Mouse (Mus musculus) right cerebral cortex, postnatal 14 days (tissue): ENCODE results near the gene Slc35e4.
"Not testable (repeated sequence)": the region's sequence is repeated elsewhere in the genome, so short reads cannot be mapped to it uniquely, and the experiment has no call there.

Experiments used
- DNase-seq: peaks from one replicate; pipeline ENCODE4 v3.0.0; 2022

The Slc35e4 gene

DNA sequence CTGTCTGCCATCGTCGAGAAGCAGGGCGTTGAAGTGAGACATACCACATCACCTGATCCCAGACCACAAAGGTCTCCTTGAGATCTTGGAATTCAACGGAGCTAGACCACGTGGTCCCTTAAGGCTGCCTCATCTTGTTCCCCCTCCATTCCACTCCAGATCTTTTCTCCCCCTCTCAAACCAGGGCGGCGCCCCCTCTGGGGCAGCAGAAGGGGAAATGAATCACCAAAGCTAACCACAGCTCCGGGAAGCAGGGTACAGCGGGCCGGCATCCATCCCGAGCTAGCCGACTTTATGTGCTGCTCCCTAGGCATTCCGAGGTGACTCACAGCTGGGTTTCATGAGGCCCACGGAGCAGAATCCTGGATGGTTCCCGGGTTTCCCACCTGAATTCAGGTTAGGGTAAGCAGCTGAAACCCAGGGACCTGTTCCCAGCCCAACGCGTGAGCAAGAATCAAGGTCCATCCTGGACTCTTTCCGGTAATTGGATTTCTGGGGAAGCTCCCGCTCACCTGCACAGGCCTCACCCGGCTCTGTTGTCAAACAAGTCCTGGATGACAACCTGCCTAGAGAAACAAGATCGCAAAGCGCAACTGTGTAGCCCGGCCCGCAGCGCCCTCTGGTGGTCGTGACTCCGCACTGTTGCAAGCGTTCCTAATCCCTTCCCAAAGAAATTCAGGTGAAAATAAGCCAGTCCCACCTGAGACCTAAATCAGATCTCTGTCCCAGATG, at the start of gene Slc35e4:
Gene Slc35e4, minus strand, starts transcription at position 556 of the 732 bp plus-strand sequence.
- DNase-seq = peak; percentile 88

DNA sequence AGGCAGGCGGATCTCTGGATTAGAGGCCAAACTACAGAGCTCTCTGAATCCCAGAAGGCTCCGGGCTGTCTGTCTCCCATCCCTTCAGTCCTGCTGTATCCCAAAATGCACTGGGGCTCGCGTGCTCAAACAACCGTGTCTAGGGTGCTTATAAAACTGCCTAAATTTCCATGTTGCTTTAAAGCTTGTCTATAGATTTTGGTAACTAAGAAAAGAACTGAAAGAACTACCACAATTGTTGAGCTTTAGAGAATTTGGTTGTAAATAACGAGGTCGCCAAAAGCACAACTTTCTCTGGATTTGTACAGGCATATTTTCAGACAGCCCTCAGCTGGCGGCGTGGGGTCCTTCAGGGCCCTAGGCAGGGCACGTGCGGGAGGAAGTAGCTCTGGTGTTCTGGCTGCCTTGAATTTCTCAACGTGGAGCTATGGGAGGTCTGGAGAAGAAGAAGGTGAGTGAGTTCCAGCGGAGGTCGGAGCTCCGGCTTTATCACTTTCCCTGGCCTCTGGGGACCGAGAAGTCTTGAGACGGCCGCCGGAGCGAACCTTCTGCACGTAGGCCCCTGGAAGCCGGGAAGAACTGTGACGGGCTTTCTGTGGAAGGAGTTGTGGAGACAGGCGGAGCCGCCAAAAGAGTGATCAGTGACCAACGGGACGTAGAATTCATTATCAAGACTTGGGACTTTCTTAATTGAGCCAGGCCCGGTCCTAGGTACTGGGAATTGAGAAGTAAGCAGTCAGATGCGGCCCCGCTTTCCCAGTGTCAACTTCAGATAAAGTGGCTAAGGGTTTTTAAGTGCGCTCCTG, 49.3 kb upstream of the Slc35e4 start, which contains the start of gene Pes1:
Gene Pes1, plus strand, starts transcription at position 366 of the 806 bp plus-strand sequence.
- peak; percentile 71 for DNase-seq

DNA sequence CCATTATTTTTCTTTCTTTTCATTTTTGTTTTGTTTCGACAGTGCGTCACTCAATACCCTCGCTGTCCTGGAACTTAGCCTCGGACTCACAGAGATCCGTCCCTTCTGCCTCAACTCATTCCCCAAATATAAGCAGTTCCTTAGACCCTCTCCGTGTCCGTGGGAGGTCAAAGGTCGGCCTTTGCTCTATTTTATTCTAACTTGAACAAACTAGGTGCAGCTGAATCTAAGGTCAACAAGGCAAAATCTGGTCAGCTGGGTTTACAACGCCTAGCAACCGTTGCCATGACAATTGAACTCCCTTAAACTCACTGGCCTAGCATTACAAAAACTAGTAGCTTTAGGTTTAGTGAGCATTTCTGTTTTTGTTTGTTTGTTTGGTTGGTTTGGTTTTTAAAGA, 48.7 kb upstream of the Slc35e4 start:
- DNase-seq = peak; percentile 25

DNA sequence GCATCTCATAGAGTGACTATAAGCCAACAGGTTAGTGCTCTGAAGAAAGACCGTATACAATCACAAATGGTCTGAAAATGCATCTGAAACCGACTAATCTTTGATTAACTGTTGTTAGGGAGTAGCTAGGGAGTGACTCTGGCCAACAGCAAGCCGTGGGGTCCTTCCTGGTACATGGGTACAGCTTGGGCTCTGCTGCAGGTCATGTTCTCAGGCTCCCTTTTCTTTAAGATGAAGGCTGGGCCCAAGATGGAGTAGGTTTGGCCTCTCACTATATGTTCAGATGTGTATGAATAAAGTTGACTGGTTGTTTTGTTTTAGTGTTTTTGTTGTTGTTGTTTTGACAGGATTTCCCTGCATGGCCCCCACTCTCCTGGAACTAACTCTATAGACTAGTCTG, 47.3 kb upstream of the Slc35e4 start:
- no peak for DNase-seq

DNA sequence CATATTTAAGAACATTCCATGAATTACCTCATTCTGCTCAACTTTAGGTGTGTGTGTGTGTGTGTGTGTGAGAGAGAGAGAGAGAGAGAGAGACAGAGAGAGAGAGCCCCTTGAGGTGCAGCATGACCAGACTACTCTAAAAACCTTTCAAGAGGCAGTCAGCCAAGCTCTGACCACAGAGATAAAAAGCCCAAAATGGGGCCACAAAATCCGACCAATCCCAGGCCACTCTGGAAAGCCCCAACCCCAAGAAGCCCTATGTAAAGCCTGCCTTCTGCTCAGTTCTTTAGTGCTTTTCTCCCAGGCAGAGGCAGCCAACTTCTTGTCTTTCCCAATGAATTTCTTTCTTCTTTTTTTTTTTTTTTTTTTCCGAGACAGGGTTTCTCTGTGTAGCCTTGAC, 46.4 kb upstream of the Slc35e4 start:
- no peak for DNase-seq

DNA sequence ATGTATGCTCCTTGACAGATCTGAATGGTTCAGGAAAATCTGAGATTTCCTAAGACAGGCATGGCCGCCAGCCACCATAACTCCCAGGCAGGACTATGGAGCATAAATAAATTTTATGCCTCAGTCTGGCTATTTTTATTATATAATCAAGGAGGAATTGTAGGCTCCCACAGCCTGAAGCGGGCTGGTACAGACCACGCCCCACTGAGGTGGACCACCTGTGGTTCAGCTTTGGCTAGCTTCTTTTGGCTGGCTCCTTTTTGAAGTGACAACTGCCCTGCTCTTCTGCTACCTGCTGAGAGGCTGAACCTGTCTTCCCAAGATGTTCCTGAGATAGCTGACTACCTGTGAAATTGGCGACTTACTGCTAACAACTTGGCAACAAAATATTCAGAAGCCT, 40.9 kb upstream of the Slc35e4 start:
- DNase-seq = not testable (repeated sequence)

DNA sequence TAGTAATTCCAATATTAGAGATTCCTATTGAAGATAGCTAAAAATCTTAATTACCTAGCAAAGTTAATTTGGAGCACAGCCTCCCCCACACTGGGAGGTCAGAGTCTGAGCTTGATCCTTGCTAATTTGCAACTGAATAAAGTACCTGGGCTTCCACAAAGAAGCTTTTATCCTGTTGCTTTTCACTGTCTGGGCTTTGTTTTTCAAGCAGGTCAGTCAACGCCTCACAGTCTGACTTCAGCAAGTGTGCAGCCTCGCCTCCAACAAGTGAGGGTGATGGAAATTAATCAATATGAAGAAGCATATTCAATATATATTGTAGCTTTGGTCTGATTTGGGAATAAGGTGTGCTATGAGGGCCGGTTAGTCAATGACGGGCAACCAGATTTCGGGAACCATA, 40.4 kb upstream of the Slc35e4 start:
- not testable (repeated sequence) for DNase-seq

DNA sequence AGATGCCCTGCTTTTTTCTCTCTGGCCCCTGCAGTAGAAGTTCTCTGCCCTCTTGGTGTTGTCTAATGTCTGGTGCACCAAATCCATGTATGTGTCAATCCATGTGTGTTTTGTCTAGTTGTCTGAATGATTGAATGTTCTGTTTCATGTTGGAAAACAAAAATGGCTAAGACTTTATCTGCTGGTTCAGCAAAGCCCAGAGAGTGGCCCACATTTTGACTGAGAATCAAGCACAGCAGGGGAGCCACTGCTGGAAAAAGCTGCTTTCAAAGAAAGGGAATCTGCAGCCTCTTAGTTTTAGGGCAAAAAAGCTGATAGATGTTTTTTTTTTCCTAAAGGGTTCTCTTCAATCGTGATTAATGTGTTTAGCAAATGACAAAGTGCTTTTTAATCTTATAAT, 31.9 kb upstream of the Slc35e4 start:
- DNase-seq = no peak

DNA sequence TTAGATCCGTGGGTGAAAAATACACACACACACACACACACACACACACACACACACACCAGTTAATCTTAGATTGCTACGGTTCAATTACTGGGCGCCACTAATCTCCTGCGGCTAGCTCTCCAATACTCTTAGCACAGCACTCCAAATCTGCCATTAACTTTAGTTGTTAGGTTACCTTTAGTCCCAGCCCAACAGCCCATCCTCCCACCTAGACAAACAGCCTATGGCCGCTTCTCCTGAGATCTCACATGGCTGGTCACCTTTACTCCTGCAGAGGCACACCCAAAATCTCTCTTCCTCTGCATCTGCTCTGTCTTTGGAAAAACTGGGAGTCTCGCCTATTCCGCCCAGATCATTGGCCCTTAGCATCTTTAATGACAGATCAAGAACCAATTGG, 26.9 kb upstream of the Slc35e4 start:
- DNase-seq = no peak

DNA sequence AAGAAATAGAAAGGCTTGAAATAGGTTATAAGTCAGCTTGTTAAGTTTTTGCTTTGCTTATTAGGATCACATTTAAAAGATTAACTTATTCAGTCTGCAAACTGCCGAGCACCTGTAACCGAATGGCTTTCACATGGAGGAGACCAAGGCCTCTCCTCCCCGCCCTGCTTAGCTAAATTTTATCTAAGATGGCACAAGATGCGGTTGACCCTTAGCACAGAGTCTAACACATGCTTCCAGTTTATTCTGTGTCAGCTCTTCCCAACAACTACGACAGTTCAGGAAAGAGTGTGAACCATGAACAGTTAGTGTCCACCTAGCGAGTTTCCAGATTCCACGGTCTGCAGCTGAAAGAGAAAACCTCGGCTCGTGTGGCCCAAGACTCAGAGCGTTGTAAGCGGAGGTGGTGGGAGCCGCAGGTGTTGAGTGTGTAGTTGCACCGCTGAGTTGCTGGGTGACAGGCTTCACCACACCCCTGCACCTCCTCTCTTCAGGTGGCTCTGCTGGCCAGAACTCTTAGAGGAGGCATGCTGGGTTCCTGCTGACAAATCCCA, 22.9 kb upstream of the Slc35e4 start:
- DNase-seq = no peak

DNA sequence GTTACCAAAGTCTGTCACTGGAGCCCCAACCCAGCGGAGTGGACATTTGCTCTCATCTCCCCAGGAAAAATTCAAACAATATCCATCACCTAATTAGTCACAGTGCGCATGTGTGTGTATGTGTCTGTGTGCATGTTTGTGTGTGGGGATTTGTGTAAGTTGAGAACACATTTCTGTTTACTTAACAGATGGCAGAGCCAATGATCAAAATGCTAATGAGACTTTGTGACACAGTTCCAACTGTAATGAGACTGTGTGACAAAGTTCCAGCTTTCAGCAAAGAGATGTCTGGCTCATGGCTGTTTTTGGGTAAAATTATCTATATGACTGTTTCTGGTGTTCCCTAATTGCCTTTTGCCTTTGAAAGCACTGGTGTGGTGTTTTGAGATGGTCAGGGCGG, 21.9 kb upstream of the Slc35e4 start:
- DNase-seq = no peak

DNA sequence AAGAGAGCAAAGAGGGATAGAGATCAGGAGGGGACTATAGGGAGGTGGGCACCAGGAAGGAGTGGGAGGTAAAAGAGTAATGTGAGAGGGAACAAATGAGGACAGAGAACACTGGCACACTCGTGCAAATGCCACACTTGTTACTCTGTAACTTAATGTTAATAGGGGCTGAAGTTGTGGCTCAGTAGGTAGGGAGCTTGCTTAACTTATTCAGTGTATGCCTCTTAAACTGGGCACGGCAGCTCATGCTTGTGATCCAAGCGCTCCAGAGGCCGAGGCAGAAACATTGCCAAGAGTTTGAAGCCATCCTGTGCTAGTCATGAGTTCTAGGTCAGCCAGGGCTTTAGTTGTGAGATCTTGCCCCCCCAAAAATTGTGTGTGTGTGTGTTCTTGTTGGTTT, 20.7 kb upstream of the Slc35e4 start:
- no peak for DNase-seq

DNA sequence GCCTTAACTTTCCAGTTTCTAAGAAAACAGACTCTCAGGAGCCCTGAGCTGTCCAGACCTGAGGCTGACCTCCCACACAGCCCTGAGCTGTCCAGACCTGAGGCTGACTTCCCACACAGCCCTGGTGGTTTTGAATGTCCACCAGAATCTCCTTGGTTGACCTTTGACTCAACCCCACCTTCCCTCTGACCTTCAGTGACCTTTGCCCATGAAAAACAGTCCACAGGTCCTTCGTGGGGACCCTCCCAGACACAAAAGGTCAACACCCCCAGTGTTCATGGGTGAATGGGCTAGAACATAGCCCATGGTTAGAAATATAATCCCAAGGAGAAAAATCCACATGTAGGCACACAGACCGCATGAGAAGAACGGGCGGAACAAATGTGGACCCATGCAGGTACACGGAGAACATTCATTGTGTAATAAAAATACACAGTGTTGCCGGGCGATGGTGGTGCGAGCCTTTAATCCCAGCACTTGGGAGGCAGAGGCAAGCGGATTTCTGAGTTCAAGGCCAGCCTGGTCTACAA, 19.4 kb upstream of the Slc35e4 start:
- DNase-seq = no peak

DNA sequence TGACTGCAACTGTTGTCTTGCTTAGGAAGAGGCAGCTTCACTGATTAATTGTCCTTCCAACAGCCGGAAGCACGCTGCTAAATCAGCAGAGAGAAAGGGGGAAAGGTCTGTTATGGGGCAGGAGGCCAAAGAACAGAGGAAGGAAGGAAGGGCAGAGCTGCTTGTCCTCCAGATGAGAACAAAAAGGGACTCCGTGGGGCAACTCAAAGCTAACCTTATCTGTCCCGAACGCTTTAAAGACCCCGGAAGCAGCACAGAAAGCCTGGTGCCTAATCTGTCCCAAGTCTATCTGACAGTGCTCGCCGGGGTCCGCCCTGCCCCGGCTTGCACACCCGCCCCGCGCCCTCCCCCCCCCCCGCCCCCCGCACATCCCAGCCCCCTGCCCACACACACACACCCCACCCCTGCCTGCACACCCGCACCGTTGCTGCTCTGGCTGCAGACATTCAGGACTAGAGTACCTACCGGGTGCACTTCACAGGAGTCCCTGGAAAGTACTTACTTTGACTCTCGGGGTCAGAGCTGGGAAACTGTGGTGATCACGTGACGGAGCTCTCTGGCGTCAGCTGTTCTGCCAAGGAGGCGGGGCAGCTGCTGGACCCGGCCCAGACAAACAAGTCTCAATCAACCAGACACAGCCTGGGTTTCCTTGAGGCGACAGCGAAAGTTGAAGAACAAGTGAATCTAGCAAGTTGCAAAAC, 17.2 kb upstream of the Slc35e4 start, which contains the start of gene Tcn2:
Gene Tcn2, minus strand, starts transcription at position 649 of the 701 bp plus-strand sequence.
- peak; percentile 57 for DNase-seq

DNA sequence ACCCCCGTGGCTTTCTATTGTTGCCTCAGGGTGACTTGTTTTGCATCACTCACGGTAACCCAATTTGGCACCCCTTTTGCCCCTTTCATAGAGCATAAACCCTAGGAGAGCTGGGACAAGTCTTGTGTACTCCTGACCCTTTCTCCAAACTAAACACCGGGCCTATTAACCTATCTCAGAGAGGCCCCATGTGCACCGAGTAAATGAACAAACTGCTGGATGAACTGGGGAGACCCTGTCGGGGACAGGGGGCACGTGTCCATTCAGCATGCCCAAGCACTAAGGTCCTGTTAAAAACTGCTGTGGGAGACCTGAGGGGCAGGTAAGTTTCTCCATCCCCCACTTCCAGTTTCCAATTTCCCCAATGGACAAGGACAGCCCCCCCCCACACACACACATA, 16.5 kb upstream of the Slc35e4 start:
- no peak for DNase-seq

DNA sequence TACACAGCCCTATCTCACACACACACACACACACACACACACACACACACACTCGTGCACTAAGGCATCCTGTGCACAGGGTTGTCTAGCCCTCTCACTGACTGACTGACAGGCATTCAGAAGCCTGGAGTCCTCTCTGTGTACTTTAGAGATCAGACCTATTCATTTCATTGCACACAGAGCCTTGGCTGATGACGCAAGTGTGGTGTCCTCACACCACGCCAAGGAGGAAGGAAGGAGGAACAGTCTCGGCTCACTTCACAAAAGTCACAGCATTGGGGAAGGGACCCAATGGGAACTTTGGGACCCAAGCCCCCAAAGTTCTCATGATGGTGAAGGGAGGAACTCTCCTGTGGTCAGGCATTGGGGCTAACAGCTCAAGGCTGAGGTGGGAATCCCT, 15.6 kb upstream of the Slc35e4 start:
- DNase-seq = no peak

DNA sequence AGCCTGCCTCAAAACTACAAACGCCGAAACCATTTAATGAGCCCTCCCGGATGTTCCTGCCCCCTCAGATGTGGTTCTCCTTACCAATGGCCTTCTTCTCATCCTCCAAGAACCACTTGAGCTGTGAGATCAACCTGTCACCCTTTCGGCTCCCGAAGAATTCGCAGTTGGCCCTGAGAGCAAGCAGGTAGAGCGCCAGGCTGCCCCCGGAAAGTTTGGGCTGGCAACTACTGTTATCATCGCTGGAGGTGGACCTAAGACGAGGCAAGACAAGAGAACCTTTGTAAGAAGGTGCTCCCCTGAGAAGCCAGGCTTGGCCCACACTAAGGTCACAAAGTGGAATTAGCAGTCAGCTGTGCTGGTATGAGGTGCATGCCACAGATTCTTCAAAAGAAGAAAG, 11.5 kb upstream of the Slc35e4 start:
- no peak for DNase-seq

DNA sequence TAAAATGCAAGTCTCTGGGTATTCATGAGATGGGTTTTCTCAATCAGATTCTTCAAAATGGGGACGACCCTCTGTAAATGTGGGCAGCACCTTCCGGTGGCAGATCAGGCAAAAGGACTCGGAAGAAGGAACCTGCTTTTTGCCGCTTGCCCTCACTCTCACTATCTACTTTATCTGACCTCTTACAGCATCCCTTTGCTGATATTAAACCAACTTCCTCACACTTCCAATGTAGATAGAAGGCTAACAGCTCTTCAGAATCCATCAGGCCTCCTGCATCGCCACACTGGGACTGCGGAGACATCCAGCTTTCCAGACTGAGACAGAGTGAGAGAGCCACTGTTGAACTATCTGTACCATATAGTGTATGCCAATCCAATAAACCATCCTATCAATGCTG, 8.3 kb upstream of the Slc35e4 start:
- no peak for DNase-seq

DNA sequence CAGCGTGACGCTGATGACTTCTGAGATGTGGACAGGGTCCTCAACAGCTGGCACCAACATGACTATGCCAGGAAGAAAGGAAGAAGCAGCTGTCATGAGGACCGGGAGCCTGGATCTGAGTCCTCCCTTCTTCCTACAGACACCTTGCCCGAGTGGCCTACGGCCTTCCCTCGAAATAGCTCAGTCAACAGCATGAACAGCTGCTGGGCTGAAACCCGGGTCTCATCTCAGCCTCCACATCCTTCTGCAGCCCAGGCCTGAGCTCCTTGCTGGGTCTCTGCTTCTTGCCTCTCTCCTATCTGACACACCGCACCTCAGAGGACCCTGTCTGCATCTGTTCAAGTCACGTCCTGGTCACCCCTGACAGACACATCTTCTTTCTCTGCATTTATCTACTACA, 7.7 kb upstream of the Slc35e4 start:
- no peak for DNase-seq

DNA sequence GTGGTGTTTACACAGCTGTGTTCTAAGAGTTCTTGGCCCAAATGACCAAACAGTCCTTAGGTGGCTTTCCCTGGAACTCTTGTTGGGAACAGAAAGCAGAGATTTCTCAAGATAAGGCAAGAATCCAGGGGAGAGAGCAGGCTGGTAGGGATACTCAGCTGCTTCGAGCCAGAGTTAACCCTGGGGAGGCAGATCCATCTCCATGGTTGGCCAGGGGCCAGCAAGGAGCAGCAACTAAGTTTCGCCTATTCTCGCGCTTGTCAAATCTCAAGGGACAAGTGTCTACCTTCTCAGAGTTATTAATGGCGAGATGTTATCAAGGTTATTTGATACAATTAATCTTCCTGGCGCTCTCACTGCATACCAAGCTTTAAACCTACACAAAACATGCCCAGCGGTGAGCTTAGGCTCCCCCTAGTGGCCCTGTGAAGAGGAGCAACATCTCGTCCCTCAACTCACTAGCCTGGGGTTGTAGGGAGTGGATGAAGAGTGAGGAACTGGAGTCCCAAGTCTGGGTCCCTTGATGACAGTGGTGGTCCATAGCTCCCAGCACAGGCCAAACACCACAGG, 6.9 kb upstream of the Slc35e4 start:
- peak; percentile 53 for DNase-seq

DNA sequence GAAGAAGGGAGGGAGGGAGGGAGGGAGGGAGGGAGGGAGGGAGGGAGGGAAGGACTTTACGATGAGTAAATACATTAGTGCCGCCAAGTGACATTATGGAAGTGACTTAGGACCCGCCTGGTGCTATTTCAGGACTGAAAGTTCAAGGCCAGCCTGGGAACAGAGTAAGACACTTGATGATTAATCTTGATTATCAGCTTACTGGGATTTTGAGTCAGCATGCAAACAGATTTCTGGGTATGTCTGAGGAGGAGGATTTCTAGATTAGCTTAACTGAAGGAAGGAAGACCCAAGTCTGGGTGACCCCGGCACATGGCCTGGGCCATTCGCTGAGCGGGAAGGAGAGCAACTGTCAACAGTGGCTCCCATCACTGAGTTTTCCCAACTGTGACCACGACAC, 6.0 kb upstream of the Slc35e4 start:
- DNase-seq = no peak

DNA sequence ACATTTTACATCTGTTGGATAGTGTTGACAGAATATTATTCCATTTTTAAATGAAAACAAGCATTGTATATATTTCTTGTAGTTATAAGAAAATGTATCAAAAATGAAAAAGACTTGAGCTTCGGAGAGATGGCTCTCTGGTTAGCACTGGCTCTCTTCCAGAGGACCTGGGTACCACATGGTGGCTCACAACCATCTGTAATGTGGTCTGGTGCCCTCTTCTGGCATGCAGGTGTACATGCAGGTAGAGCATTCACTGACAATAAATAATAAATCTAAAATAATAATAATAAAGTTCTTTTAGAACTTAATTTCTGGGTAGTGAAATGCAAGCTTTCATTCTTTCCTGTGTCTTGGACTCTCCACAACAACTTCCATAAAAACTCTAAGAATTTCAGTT, 4.3 kb upstream of the Slc35e4 start:
- DNase-seq = no peak
